Comparison of ENCODE assay signal across 18 mouse cellular contexts in the genomic region with DNA sequence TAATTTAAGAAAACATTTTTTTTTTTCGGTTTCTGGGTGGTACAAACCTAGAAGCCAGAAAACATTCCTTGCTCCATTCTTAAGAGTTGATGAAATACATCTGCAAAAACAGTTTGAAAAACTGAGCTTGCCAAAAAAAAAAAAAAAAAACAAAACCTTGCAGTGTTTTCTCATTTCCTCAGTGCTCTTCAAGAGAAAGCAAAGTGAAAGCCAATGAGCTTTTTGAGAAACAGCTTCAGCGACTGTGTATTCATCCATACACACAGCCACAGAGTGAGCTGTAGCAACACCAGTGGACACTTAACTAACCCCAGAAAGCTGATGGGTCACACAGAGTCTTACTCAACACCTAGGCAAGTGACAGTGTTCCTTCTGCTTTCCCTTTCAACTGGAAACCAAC.
DNase-seq lines count a peak whose midpoint lies in the region; ATAC-seq and TF ChIP-seq lines count a peak whose summit lies in the region.
"Had no signal": no experiment of that assay in that cellular context is flagged by ENCODE, and none has a peak within 500 bp of the region (broad histone marks: within the 10 kb centered on the region; RNA-seq: fewer than 3 reads in every experiment).

No protein-coding gene starts in this region.

- no peak overlapping the region for H3K4me3 ChIP-seq in lung, embryonic 14.5 days (ENCODE audit: low read depth, low read length)
- no peak overlapping the region for H3K4me3 ChIP-seq in lung, adult 2 months (replicated peaks; ENCODE audit: extremely low read depth, low read depth, low read length)
- no peak overlapping the region for H3K4me3 ChIP-seq in myocyte
- H3K4me3 ChIP-seq: embryonic facial prominence, embryonic 13.5 days; neural tube, embryonic 12.5 days had no signal

- DNase-seq in heart, adult 11 months, result peak; percentile 91
- DNase-seq in heart, postnatal 4 days, result no peak
- DNase-seq in lung, embryonic 14.5 days, result peak; percentile 62
- DNase-seq in lung, adult 2 months, result no peak
- DNase-seq in fibroblast of lung, adult 2 months (ENCODE audit: low read depth), result peak; percentile 33
- DNase-seq in layer of hippocampus, postnatal 10 days (ENCODE audit: low spot score in 2 of 2), result no peak
- DNase-seq in thymus, postnatal 0 days (ENCODE audit: low spot score), result no peak
- DNase-seq: B cell, adult 2 months; cerebellum, postnatal 25 days; spleen, adult 18-20 months; thymus, postnatal 36 days had no signal

- no peak overlapping the region for H3K9ac ChIP-seq in lung, embryonic 14.5 days
- H3K9ac ChIP-seq: embryonic facial prominence, embryonic 13.5 days; neural tube, embryonic 12.5 days had no signal

- H3K79me2 ChIP-seq in myocyte (ENCODE audit: control insufficient read depth, insufficient read depth), result no peaks in the 10 kb centered on the region

- TF ChIP-seq CTCF in lung, embryonic 14.5 days (IDR thresholded peaks at IDR 0.05; ENCODE audit: low read depth), result no peak
- TF ChIP-seq CTCF in lung, adult 2 months (IDR thresholded peaks at IDR 0.05; ENCODE audit: insufficient read depth, low read length), result no peak

- H3ac ChIP-seq in myocyte (ENCODE audit: control insufficient read depth, insufficient read length), result no peak overlapping the region

- no peak overlapping the region for H3K4me2 ChIP-seq in lung, embryonic 14.5 days
- H3K4me2 ChIP-seq in myocyte (ENCODE audit: low read depth), result peak overlapping the region; percentile 35
- H3K4me2 ChIP-seq: embryonic facial prominence, embryonic 13.5 days; liver, embryonic 11.5 days; neural tube, embryonic 12.5 days had no signal

- H3K27me3 ChIP-seq in lung, embryonic 14.5 days (ENCODE audit: insufficient read depth, low read length), result no peaks in the 10 kb centered on the region
- H3K27me3 ChIP-seq in myocyte (ENCODE audit: control insufficient read depth, insufficient read depth, insufficient read length), result no peaks in the 10 kb centered on the region
- H3K27me3 ChIP-seq: embryonic facial prominence, embryonic 13.5 days; neural tube, embryonic 12.5 days had no signal

- WGBS in lung, embryonic 14.5 days, result 65% methylated on average over 2 of the region's 2 CpGs
- 63% methylated on average over 2 of the region's 2 CpGs for WGBS in lung, adult 2 months

- TF ChIP-seq POLR2A in lung, adult 2 months (IDR thresholded peaks at IDR 0.05; ENCODE audit: borderline replicate concordance, extremely low read depth, low read depth, low read length), result no peak
- no peak for TF ChIP-seq POLR2A in myocyte (IDR thresholded peaks at IDR 0.05; ENCODE audit: insufficient read length, low read depth)

- no peaks in the 10 kb centered on the region for H3K36me3 ChIP-seq in lung, embryonic 14.5 days (ENCODE audit: insufficient read depth)
- no peaks in the 10 kb centered on the region for H3K36me3 ChIP-seq in myocyte (ENCODE audit: control insufficient read depth, insufficient read depth)
- H3K36me3 ChIP-seq: embryonic facial prominence, embryonic 13.5 days; neural tube, embryonic 12.5 days had no signal

- peak overlapping the region; percentile 43 for H3K27ac ChIP-seq in lung, embryonic 14.5 days (ENCODE audit: low read depth)
- H3K27ac ChIP-seq: neural tube, embryonic 12.5 days had no signal

- no peaks in the 10 kb centered on the region; the same call in 1 of the 2 replicates for H3K9me3 ChIP-seq in lung, embryonic 14.5 days (ENCODE audit: low read depth, low read length)
- H3K9me3 ChIP-seq: embryonic facial prominence, embryonic 13.5 days had no signal

- no peaks in the 10 kb centered on the region for H3K4me1 ChIP-seq in lung, embryonic 14.5 days (ENCODE audit: insufficient read depth)
- H3K4me1 ChIP-seq in lung, adult 2 months (ENCODE audit: control insufficient read depth, insufficient read depth, low read length), result no peaks in the 10 kb centered on the region
- H3K4me1 ChIP-seq: neural tube, embryonic 12.5 days had no signal

- no peak for ATAC-seq in lung, embryonic 14.5 days (ENCODE audit: insufficient read depth)
- ATAC-seq: forebrain, embryonic 16.5 days; inflammation-experienced regulatory T-cells, adult 6 months; midbrain, embryonic 16.5 days had no signal

TF ChIP-seq in myocyte, 11 proteins besides CTCF, POLR2A, EP300 and RAD21:
- TF ChIP-seq E2F4 (IDR thresholded peaks at IDR 0.05; ENCODE audit: insufficient read depth) (no peak), MYOD1 (IDR thresholded peaks at IDR 0.05; ENCODE audit: control insufficient read depth in 1 of 3, insufficient read length in 2 of 3, low read depth in 2 of 3) (no peak), SRF (IDR thresholded peaks at IDR 0.05; ENCODE audit: control insufficient read depth, insufficient read length, low read depth) (no peak), POLR2AphosphoS2 (IDR thresholded peaks at IDR 0.05; ENCODE audit: insufficient read length, low read depth) (no peak), TCF12 (IDR thresholded peaks at IDR 0.05; ENCODE audit: insufficient read depth, poor library complexity, severe bottlenecking) (no peak), TCF3 (IDR thresholded peaks at IDR 0.05; ENCODE audit: insufficient read length, low read depth) (no peak), USF1 (IDR thresholded peaks at IDR 0.05; ENCODE audit: low read depth) (no peak), CEBPB (IDR thresholded peaks at IDR 0.05; ENCODE audit: insufficient read depth, poor library complexity, severe bottlenecking) (no peak)

Comparison
In these comparisons a context has a peak if more than half of its experiments do, and no peak if none do; other contexts are left out.
1. DNase-seq: peak in heart, adult 11 months (single experiment), lung, embryonic 14.5 days (single experiment) and fibroblast of lung, adult 2 months (single experiment); none in heart, postnatal 4 days (single experiment), lung, adult 2 months (single experiment), layer of hippocampus, postnatal 10 days (0 of 2) and thymus, postnatal 0 days (single experiment).